Mouse (Mus musculus): ENCODE data around the gene Vmn1r67.

The Vmn1r67 gene

DNA sequence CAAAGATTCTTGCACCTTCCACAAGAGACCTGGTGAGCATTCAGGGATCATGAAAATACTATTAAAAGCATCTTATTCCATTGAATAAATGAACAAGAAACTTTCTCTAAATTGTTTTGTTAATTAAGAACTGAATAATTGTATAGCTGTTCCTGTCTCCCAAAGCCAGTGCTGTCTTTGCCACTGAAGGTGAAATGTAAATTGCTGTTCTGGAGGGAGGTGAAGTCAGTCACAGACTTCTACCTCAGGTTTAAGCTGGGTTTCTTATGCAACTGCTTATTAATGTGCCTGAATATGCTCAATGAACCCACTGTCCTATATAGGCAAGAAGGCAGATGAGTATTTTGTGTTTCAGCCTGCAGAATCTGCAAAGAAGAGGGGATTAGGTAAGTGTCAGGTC is at the start of gene Vmn1r67:
Gene Vmn1r67, plus strand, starts transcription at position 301 of the 400 bp plus-strand sequence.
- no peak for DNase-seq

DNA sequence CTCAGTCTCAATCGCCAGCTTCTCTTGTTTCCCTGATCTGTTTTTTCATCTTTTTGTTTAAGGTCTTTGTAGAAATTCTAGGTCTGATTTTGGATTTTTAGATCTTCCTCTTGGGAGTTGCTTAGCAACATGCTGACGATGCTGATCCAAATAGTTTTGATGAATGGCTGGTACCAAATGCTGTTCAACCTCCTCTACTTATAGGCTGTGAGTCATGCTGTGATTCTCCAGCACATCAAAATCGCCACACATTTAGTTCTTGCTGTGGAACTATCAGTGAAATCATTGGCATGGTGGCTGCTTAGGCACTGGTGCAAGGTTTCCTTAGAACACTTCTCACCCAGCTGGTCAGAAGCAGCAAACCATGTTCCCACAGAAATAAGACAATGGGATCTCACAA is 15.0 kb downstream of the Vmn1r67 start:
- DNase-seq, result no peak

DNA sequence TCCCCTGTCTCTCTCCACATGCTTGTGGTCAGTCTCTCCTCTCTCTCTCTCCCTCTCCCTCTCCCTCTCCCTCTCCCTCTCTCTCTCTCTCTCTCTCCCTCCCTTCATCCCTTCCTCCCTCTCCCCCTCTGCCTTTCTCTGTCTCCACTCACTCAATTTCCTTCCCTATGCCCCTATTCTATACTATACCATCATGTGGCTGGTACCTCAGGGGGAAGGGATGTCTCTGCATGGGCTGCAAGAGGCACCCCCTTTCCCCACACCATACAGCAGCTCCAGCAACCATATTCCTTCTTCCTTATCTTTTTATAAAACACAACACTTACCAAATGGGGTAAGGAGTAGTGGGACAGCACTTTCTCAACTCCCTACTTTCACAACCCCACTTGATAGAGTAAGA is 36.7 kb downstream of the Vmn1r67 start:
- no peak for DNase-seq

DNA sequence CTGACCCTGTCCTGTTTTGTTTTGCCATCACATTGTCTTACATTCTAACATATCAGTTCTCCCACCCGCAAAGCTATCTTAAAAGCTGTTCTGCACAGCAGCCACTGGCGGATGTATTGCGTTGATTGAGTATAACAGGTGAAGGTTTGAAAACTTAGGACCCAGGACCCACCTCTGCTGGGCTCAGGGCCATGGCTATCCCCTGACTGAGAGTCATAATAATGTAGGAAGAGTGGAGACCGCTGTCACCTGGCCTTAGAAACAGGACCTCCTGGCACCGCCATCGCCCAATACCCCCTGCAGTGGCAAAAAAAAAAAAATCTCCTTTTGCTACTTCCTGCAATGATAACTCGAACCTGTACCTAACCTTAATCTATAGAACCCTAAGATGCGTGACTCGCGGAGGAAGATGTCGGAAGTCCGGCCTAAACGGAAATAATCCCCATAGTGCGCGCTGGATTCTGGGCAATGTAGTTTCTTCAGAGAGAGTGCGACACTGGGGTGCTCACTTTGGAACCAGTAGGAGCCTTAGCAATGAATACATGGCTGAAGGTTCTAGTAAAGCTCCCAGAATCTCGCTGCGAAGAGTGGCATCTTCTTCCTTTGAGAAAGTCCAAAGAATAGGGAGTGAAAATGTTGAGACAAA is 37.6 kb downstream of the Vmn1r67 start:
- no peak for DNase-seq

DNA sequence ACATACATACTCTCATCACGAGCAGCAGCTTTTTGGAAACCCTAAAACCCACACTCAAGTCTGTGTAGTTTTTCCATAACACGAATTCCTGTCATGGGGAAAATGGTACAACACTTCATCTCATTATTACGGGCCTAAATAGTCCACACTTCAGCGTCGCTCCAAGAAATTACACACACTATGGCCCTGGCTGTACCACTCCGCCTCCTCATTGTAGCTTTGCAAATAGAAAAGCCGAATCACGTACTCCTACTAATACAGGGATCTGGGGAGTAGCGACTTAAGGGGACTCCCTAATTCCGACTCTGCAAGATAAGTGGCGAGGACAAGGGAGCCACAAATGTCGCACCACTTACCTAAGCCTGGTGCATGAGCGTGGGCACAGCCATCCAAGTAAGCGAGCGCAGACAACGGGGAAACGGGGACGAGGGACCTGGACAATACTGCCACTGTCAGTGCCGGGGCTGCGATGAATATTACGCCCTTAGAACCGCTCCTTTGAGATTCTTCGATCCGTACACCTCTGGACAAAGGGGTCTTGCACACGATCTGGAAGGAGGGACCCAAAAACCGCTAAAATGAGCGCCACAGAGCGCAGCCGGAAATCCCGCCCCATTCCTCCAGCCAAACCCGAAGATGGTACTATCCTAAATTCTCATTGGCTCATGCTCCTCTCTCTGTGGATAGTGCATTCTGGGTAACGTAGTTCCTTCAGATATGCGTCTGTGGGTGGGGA is 51.8 kb downstream of the Vmn1r67 start, which contains the start of gene Zik1:
Gene Zik1, minus strand, starts transcription at position 609 of the 736 bp plus-strand sequence.
- peak; percentile 68 for DNase-seq

DNA sequence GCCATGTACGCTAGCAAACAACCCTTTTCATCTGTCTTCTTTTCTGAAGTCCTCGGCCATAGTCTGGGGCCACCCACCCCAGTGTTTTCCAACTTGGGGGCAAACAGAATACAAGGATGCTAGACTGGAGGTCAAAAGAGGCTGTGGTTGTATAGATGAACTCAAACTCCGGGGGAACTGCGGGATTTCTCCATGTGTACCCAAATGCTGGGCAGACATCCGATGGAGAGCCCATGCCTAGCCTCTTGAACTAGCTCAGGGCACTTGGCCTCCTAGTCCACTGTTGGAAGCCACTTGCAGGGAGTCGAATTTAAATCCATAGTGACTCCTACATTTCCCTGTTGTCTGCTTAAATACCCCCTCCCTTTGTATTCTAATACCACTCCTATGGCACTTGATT is 52.4 kb downstream of the Vmn1r67 start:
- no peak for DNase-seq

All from liver (tissue).